Mouse (Mus musculus) kidney, postnatal 0 days (tissue): ENCODE data around the gene Lamc1. TPM values are rescaled to one million over a fixed set of nuclear protein-coding genes. Genes with fewer than 3 reads are reported as not detected.

Source experiments
- ATAC-seq: fragments of 200-750 bp; cut with Nextera tagmentation; replicated peaks from 2 replicates; pipeline ENCODE4 v1.8.0; 2017; ENCODE audit warnings: low read depth, moderate number of reproducible peaks, moderate TSS enrichment, moderate library complexity; ENCODE audit not compliant: low FRiP score
- DNase-seq: peaks from one replicate; pipeline ENCODE4 v3.0.0-alpha.2; 2016; ENCODE audit warnings: low spot score
- H3K27ac ChIP-seq: fragments of 300-500 bp; sonication (generic); 2 replicates; pipeline ENCODE4 v1.5.1; 2014; ENCODE audit warnings: mild to moderate bottlenecking
- H3K27me3 ChIP-seq: fragments of 300-500 bp; sonication (generic); 2 replicates; pipeline ENCODE4 v1.6.1; 2014; ENCODE audit warnings: low read length, mixed read lengths; ENCODE audit not compliant: insufficient read depth
- H3K36me3 ChIP-seq: fragments of 300-500 bp; sonication (generic); 2 replicates; pipeline ENCODE4 v1.6.1; 2014; ENCODE audit warnings: low read length, mixed read lengths; ENCODE audit not compliant: insufficient read depth
- H3K4me1 ChIP-seq: fragments of 300-500 bp; sonication (generic); replicated peaks from 2 replicates; pipeline ENCODE4 v1.6.1; 2014; ENCODE audit warnings: antibody characterized with exemption, low read length, mixed read lengths; ENCODE audit not compliant: insufficient read depth
- H3K4me2 ChIP-seq: fragments of 300-500 bp; sonication (generic); 2 replicates; pipeline ENCODE4 v1.6.1; 2014; ENCODE audit warnings: mild to moderate bottlenecking, low read length, moderate library complexity, mixed read lengths
- H3K4me3 ChIP-seq: fragments of 300-500 bp; sonication (generic); replicated peaks from 2 replicates; pipeline ENCODE4 v1.5.1; 2014; ENCODE audit warnings: low read depth, low read length
- H3K9ac ChIP-seq: fragments of 300-500 bp; sonication (generic); 2 replicates; pipeline ENCODE4 v1.6.1; 2014; ENCODE audit warnings: low read depth, low read length
- H3K9me3 ChIP-seq: fragments of 300-500 bp; sonication (generic); replicated peaks from 2 replicates; pipeline ENCODE4 v1.6.1; 2016; ENCODE audit warnings: low read length, inconsistent platforms, mixed read lengths
- CTCF ChIP-seq: IDR thresholded peaks from 2 replicates; pipeline ENCODE4 v1.5.1; 2016; ENCODE audit warnings: antibody characterized with exemption, low read depth, mild to moderate bottlenecking, moderate library complexity
- WGBS: fragments of 180-500 bp; shearing (Covaris S2); extraction: QIAGEN DNeasy Blood & Tissue Kit; methylation state at CpG from one replicate; pipeline ENCODE4 v1.1.7; 2014; 5-methylcytosine and 5-hydroxymethylcytosine counted together
- polyA plus RNA-seq: library from polyadenylated mRNA; unstranded; fragments of >200 nt; fragmentation: Nextera tagmentation; extraction: Ambion mirVana; gene quantifications from 2 replicates; pipeline ENCODE4 v1.2.1, GENCODE M21; 2015

Lamc1 gene
- polyA plus RNA-seq, 1 experiment from 2014 or later: 106 TPM

DNA sequence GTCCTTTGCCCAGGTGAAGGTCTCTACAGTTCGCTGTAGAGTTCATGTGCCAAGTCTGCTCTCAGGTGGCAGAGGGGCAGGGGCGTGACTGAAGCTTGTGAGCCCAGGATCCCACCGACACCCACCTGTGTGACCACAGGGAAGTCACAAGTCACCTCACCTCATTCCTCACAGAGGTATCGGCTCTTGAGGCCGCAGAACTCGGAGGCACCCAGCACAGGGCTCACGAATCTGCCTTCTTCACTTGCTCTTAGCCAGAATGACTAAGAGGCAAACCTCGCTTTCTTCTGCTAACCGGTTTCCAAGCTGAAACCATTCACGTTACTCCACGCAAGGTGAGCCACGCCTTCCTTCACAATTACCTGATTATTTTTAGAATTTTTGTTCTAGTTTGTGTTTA is 11.2 kb downstream of the Lamc1 start:
- no peaks in the 10 kb centered on the region for H3K27me3 ChIP-seq
- peak overlapping the region; percentile 57; the same call in 1 of the 2 replicates for H3K27ac ChIP-seq
- peaks cover 57% of the 10 kb centered on the region for H3K4me1 ChIP-seq
- no peaks in the 10 kb centered on the region for H3K9me3 ChIP-seq
- 69% methylated on average over 12 of the region's 12 CpGs for WGBS
- H3K4me2 ChIP-seq: no peak overlapping the region
- ATAC-seq: no peak
- no peak overlapping the region for H3K4me3 ChIP-seq
- peaks cover 17% of the 10 kb centered on the region; the same call in 1 of the 2 replicates for H3K36me3 ChIP-seq
- TF ChIP-seq CTCF: no peak
- no peak for DNase-seq
- H3K9ac ChIP-seq: no peak overlapping the region

- Histone ChIP-seq H3K36me3 (0 out of 2 replicates have a peak, but pooled peaks cover 11% of the 10 kb centered on the region), H3K27me3 (no peaks in the 10 kb centered on the region), H3K9me3 (no peaks in the 10 kb centered on the region), H3K4me3 (no peak overlapping the region), H3K4me2 (peak overlapping the region; percentile 23; the same call in 1 of the 2 replicates), H3K4me1 (peaks cover 57% of the 10 kb centered on the region), H3K27ac (peak overlapping the region; percentile 57), H3K9ac (0 out of 2 replicates have a peak overlapping the region, but pooled peaks have one; percentile 23)
- ATAC-seq (no peak), DNase-seq (no peak)
- TF ChIP-seq CTCF: no peak
- 34% methylated on average over 6 of the region's 6 CpGs for WGBS
Observed at GRCm38 (mm10) chr1:153320554-153321147, 11.9 kb downstream of the Lamc1 start.

DNA sequence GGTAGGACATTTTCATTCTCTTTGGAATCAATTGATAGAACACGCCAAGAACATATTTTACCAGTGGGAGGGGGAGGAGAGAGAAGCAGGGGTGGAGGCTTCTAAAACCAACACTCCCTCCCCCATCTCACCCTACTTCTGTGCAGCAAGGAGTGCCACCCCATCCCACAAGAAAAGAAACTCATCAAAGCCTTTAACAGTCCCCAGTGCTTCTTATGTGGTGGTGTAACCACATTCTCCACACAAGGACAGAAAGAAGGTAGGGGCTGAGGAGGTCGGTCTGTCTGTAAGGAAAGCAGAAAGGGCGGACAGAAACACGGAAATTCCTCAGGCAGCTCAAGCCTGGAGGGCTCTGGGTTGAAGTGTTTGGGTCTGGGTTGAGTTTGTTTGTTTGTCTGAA is 12.5 kb downstream of the Lamc1 start:
- Histone ChIP-seq H3K27ac (peak overlapping the region; percentile 57), H3K27me3 (no peaks in the 10 kb centered on the region), H3K36me3 (0 out of 2 replicates have a peak, but pooled peaks cover 7% of the 10 kb centered on the region), H3K4me2 (peak overlapping the region; percentile 23; the same call in 1 of the 2 replicates), H3K9ac (0 out of 2 replicates have a peak overlapping the region, but pooled peaks have one; percentile 23), H3K4me3 (no peak overlapping the region), H3K4me1 (peaks cover 57% of the 10 kb centered on the region), H3K9me3 (no peaks in the 10 kb centered on the region)
- ATAC-seq (no peak), DNase-seq (no peak)
- 50% methylated on average over 4 of the region's 4 CpGs for WGBS
- TF ChIP-seq CTCF: no peak

GRCm38 (mm10) chr1:153318741-153319140 is 13.8 kb downstream of the Lamc1 start:
- H3K9me3 ChIP-seq: no peaks in the 10 kb centered on the region
- no peak overlapping the region for H3K4me3 ChIP-seq
- TF ChIP-seq CTCF: no peak
- H3K4me2 ChIP-seq: no peak overlapping the region
- H3K27ac ChIP-seq: no peak overlapping the region
- peaks cover 54% of the 10 kb centered on the region for H3K4me1 ChIP-seq
- DNase-seq: no peak
- 97% methylated on average over 1 of the region's 1 CpGs for WGBS
- no peak for ATAC-seq
- no peak overlapping the region for H3K9ac ChIP-seq
- no peaks in the 10 kb centered on the region for H3K27me3 ChIP-seq
- H3K36me3 ChIP-seq: 0 out of 2 replicates have a peak, but pooled peaks cover 3% of the 10 kb centered on the region

GRCm38 (mm10) chr1:153318287-153318686 is 14.3 kb downstream of the Lamc1 start:
- peak; percentile 46 for DNase-seq
- no peaks in the 10 kb centered on the region for H3K27me3 ChIP-seq
- no peak for TF ChIP-seq CTCF
- 0 out of 2 replicates have a peak, but pooled peaks cover 3% of the 10 kb centered on the region for H3K36me3 ChIP-seq
- peaks cover 49% of the 10 kb centered on the region for H3K4me1 ChIP-seq
- H3K9me3 ChIP-seq: no peaks in the 10 kb centered on the region
- no peak for ATAC-seq
- no peak overlapping the region for H3K27ac ChIP-seq
- H3K4me2 ChIP-seq: no peak overlapping the region
- H3K4me3 ChIP-seq: no peak overlapping the region
- 93% methylated on average over 7 of the region's 7 CpGs for WGBS
- H3K9ac ChIP-seq: no peak overlapping the region

GRCm38 (mm10) chr1:153317486-153318260 is 14.9 kb downstream of the Lamc1 start:
- Histone ChIP-seq H3K4me2 (no peak overlapping the region), H3K4me1 (peaks cover 47% of the 10 kb centered on the region), H3K36me3 (no peaks in the 10 kb centered on the region), H3K27me3 (no peaks in the 10 kb centered on the region), H3K4me3 (no peak overlapping the region), H3K27ac (peak overlapping the region; percentile 70), H3K9ac (no peak overlapping the region), H3K9me3 (no peaks in the 10 kb centered on the region)
- no peak for TF ChIP-seq CTCF
- 58% methylated on average over 16 of the region's 16 CpGs for WGBS
- DNase-seq: peak; percentile 48
- ATAC-seq: no peak
